Mouse (Mus musculus): ENCODE data around the gene Gm49378. TPM values are rescaled to one million over a fixed set of nuclear protein-coding genes. Genes with fewer than 3 reads are reported as not detected.

Gene Gm49378
- 4.2 TPM for total RNA-seq (2023)

GRCm38 (mm10) chr14:55637795-55638194, at the start of gene Gm49378:
Gene Gm49378, minus strand, starts transcription at chr14:55637895.

GRCm38 (mm10) chr14:55681160-55682117, 43.7 kb upstream of the Gm49378 start, which contains the start of gene Tinf2:
Gene Tinf2, minus strand, starts transcription at chr14:55681820.

GRCm38 (mm10) chr14:55671833-55672740, 34.4 kb upstream of the Gm49378 start, which contains the start of the genes Gmpr2 and Nedd8:
Gene Gmpr2, plus strand, starts transcription at chr14:55671941.
Gene Nedd8, minus strand, starts transcription at chr14:55672124.

GRCm38 (mm10) chr14:55659960-55660573, 22.4 kb upstream of the Gm49378 start, which contains the start of gene Mdp1:
Gene Mdp1, minus strand, starts transcription at chr14:55660508.

GRCm38 (mm10) chr14:55649884-55650283, 12.2 kb upstream of the Gm49378 start, which contains the start of gene Tssk4:
Gene Tssk4, plus strand, starts transcription at chr14:55650184.

GRCm38 (mm10) chr14:55643060-55643907, 5.6 kb upstream of the Gm49378 start, which contains the start of gene Tm9sf1:
Gene Tm9sf1, minus strand, starts transcription at chr14:55643806.

GRCm38 (mm10) chr14:55635523-55636007, 2.1 kb downstream of the Gm49378 start, which contains the start of gene Ipo4:
Gene Ipo4, minus strand, starts transcription at chr14:55635957.

GRCm38 (mm10) chr14:55617822-55618221, 19.9 kb downstream of the Gm49378 start, which contains the start of gene Rec8:
Gene Rec8, plus strand, starts transcription at chr14:55618037.

GRCm38 (mm10) chr14:55603271-55603632, 34.4 kb downstream of the Gm49378 start, which contains the start of gene Irf9:
Gene Irf9, plus strand, starts transcription at chr14:55603571.

GRCm38 (mm10) chr14:55591331-55591891, 46.3 kb downstream of the Gm49378 start, which contains the start of gene Rnf31:
Gene Rnf31, plus strand, starts transcription at chr14:55591708.

GRCm38 (mm10) chr14:55590748-55591330, 46.9 kb downstream of the Gm49378 start, which contains the start of gene Psme2:
Gene Psme2, minus strand, starts transcription at chr14:55591113.

GRCm38 (mm10) chr14:55584702-55585565, 52.8 kb downstream of the Gm49378 start, which contains the start of gene Emc9:
Gene Emc9, minus strand, starts transcription at chr14:55585302.

Other genes starting within 250 kb of the Gm49378 start
- gene Dhrs4, start 159.1 kb downstream of the Gm49378 start, total RNA-seq (2023), result 24.5 TPM
- gene Carmil3, start 147.2 kb downstream of the Gm49378 start, total RNA-seq (2023), result 0.52 TPM
- not detected for gene Cpne6, start 127.5 kb downstream of the Gm49378 start, total RNA-seq (2023)
- not detected for gene Nrl, start 112.9 kb downstream of the Gm49378 start, total RNA-seq (2023)
- 10.7 TPM for gene Pck2, start 97.6 kb downstream of the Gm49378 start, total RNA-seq (2023)
- gene Dcaf11, start 77.9 kb downstream of the Gm49378 start, total RNA-seq (2023), result 72.0 TPM
- 2.6 TPM for gene A730061H03Rik, start 77.5 kb downstream of the Gm49378 start, total RNA-seq (2023)
- not detected for gene Fitm1, start 62.3 kb downstream of the Gm49378 start, total RNA-seq (2023)
- 323 TPM for gene Psme1, start 59.8 kb downstream of the Gm49378 start, total RNA-seq (2023)
- gene Emc9, start 52.6 kb downstream of the Gm49378 start, total RNA-seq (2023), result 26.3 TPM
- gene Psme2, start 46.8 kb downstream of the Gm49378 start, total RNA-seq (2023), result 372 TPM
- 91.9 TPM for gene Rnf31, start 46.2 kb downstream of the Gm49378 start, total RNA-seq (2023)
- gene Irf9, start 34.3 kb downstream of the Gm49378 start, total RNA-seq (2023), result 90.0 TPM
- not detected for gene Rec8, start 19.9 kb downstream of the Gm49378 start, total RNA-seq (2023)
- 65.4 TPM for gene Ipo4, start 1.9 kb downstream of the Gm49378 start, total RNA-seq (2023)
- gene Tm9sf1, start 5.9 kb upstream of the Gm49378 start, total RNA-seq (2023), result 40.1 TPM
- 4.1 TPM for gene Tssk4, start 12.3 kb upstream of the Gm49378 start, total RNA-seq (2023)
- 45.7 TPM for gene Mdp1, start 22.6 kb upstream of the Gm49378 start, total RNA-seq (2023)
- gene Gmpr2, start 34.0 kb upstream of the Gm49378 start, total RNA-seq (2023), result 18.6 TPM
- gene Nedd8, start 34.2 kb upstream of the Gm49378 start, total RNA-seq (2023), result 164 TPM
- gene Tinf2, start 43.9 kb upstream of the Gm49378 start, total RNA-seq (2023), result 101 TPM
- gene Tgm1, start 76.0 kb upstream of the Gm49378 start, total RNA-seq (2023), result 0.95 TPM
- gene Rabggta, start 84.4 kb upstream of the Gm49378 start, total RNA-seq (2023), result 85.8 TPM
- gene Dhrs1, start 107.8 kb upstream of the Gm49378 start, total RNA-seq (2023), result 11.6 TPM
- gene Nop9, start 107.8 kb upstream of the Gm49378 start, total RNA-seq (2023), result 30.4 TPM
- not detected for gene Cideb, start 120.6 kb upstream of the Gm49378 start, total RNA-seq (2023)
- 0.18 TPM for gene Ltb4r2, start 123.5 kb upstream of the Gm49378 start, total RNA-seq (2023)
- gene Ltb4r1, start 128.1 kb upstream of the Gm49378 start, total RNA-seq (2023), result 0.37 TPM
- gene Adcy4, start 146.2 kb upstream of the Gm49378 start, total RNA-seq (2023), result 0.52 TPM
- gene Ripk3, start 151.0 kb upstream of the Gm49378 start, total RNA-seq (2023), result 40.3 TPM
- not detected for gene Nfatc4, start 185.2 kb upstream of the Gm49378 start, total RNA-seq (2023)
- 0.43 TPM for gene Nynrin, start 216.1 kb upstream of the Gm49378 start, total RNA-seq (2023)
- gene Cbln3, start 246.5 kb upstream of the Gm49378 start, total RNA-seq (2023), result not detected
- 63.1 TPM for gene Khnyn, start 247.1 kb upstream of the Gm49378 start, total RNA-seq (2023)

All from CD8-positive naive resting alpha-beta T cell, adult 57 days (primary cell).